Mouse (Mus musculus) gastrocnemius, postnatal 25 days (tissue): ENCODE data around the gene Cpt2. TPM values are rescaled to one million over a fixed set of nuclear protein-coding genes. Genes with fewer than 3 reads are reported as not detected.

Source experiments
- DNase-seq: peaks from one replicate; pipeline ENCODE4 v3.0.0; 2022
- total RNA-seq, 2 experiments: library from RNA; stranded (reverse); gene quantifications; 1 replicate in 1 of 2; 2 replicates in 1 of 2; pipeline ENCODE4 v1.2.3; 2021

The Cpt2 gene
- total RNA-seq, 2 experiments from 2014 or later: 61.0 to 66.6 TPM

DNA sequence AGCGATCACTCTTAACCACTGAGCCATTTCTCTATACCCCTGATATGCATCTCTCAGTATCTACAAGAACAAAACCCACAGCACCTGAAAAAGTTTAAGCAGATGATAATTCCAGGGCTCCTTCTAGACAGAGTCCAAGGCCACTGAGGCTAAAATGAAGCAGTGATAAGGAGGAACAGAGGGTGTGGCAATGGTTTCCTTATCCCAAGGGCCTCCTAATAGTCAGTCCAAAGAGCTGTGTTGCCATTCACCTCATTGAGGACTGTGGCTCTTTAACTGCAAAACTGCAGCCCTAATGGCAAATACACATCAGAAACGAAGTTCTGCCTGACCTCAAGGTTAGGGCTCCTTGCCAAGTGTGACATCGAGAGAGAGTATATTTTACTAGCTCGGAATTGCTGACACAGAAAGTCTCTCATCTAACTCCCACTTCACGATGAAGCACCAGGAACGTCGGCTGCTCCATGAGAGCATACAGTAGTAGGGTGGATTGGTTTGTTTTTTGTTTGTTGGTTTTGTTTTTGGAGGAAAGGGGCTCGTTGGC lies 2.2 kb downstream of the Cpt2 start:
- no peak for DNase-seq

DNA sequence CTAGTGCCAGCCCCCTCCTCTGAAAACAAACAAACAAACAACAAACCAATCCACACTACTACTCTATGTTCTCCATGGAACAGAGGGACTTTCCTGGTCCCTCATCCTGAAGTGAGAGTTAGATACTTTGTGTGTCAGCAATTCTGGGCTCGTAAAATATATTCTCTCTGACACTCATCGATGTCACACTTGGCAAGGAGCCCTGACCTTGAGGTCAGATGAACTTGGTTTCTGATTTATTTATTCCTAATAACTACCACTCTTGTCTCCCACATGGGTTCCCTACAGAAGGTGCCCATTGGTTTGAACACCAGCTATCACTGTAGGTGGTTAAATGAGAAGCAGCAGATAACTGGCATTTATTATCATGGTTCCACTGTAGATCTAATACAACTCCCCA lies 3.1 kb downstream of the Cpt2 start:
- no peak for DNase-seq

DNA sequence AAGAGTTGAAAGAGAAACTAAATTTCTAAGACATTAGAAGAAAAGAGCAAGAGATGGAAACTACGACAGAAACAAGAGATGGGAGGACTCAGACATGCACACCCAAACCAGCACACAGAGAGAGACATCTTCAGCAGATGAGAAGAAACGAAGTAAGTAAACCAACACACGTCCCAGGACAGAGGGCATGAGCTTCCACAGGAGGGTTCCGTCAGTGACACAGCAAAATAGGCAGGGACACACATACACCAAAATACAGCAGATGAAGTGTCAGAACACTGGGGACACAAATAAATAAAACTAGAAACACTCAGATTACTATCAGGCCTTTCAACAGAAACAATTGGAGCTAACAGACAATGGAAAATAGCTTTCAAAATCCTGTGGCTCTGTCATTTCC lies 13.4 kb downstream of the Cpt2 start:
- DNase-seq: no peak

DNA sequence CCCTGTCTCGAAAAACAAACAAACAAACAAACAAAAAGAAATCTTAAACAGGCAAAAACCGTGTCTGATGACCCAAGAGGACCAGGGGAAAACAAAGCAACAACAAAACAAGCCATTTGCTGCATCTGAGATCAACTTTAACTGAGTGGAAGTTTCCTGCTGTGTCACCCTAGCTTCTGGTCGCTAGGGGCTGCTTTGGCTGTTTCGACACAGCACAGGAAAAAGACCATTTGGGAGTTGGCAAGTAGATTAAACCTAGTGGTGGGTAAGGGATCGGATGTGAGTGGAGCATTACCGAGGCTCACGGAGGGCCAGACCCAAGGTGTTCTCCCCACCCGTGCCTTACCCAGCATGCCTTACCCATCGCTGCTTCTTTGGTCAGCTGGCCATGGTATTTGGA lies 16.8 kb downstream of the Cpt2 start:
- DNase-seq: no peak

DNA sequence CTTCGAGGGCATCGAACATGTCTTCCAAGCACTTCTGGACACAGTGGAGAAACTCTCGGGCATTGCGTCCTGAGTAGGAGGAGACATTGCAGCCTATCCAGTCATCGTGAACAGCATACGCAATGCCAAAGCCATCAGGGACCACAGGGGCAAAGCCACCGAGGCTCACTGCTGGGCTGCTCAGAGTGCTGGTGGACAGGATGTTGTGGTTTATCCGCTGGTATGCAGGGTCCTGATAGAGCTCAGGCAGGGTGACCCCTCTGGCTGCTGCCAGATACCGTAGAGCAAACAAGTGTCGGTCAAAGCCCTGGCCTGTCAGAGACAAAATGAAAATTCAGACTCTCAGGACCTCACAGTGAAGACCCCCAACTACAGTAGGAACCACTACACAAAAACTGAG lies 19.2 kb downstream of the Cpt2 start:
- no peak for DNase-seq

DNA sequence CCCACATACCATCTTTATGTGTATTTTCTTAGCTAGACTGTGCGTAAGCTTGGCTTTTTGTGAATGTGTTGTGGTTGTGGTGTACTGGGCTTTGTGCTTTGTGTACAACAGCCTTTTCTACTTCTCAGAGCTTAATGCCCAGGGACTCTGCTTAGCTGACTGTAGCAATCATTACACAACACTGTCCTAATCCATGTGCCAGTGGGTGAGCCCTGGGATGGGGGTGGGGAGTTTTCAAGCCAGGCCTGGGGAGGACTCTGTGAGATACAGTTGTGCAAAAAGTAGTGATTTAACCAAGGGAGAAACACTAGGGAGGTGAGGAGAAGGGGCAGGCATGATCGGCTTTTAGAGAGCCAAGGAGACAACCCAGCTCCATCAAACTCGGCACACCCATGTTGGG lies 23.2 kb downstream of the Cpt2 start:
- DNase-seq: no peak

DNA sequence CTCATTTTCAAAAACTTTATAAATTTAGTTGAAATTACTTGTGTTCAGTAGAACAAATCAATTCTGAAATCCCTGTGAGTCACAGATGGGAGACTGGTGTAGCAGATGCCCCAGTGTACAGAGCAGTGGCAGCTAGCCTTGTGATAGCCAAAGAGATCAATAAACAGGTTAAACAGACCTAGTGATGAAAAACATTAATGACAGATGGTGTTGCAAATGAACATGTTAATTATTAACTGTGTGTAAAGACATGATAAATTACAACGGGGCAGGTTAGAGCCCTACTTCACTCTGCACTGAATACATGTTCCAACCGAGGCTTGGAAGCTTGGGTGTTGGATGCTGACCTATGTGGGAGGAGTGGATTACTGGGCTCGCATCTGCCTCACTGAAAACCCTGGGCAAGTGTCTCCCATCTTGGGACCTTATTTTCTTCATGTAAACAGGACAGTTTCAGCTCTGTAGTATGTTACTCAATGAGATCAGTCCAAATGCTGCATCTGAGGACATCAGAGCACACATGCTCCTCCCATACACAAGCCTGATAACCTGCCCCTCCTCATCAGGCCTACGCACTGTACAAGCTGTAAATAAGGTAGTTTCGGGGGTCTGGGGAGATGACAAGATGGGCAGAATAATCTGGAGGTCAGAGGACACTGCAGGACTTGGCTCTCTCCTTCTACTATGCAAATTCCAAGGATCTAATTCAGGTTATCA lies 24.0 kb downstream of the Cpt2 start:
- DNase-seq: no peak

DNA sequence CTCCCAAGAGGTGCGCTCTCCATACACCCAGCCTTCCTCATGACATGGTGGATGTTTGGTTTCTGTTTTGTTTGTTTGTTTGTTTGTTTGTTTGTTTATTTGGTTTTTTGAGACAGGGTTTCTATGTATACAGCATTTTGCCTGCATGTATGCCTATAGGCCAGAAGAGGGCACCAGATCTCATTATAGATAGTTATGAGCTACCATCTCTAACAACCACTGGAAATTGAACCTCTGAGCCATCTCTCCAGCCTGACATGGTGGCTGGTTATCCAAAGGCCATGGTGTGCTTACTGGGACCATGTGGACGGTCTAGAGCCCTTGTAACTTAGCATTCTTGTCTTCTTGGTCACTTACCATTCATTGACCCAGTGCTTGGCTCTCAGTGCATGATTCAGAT lies 30.7 kb downstream of the Cpt2 start:
- DNase-seq: no peak

DNA sequence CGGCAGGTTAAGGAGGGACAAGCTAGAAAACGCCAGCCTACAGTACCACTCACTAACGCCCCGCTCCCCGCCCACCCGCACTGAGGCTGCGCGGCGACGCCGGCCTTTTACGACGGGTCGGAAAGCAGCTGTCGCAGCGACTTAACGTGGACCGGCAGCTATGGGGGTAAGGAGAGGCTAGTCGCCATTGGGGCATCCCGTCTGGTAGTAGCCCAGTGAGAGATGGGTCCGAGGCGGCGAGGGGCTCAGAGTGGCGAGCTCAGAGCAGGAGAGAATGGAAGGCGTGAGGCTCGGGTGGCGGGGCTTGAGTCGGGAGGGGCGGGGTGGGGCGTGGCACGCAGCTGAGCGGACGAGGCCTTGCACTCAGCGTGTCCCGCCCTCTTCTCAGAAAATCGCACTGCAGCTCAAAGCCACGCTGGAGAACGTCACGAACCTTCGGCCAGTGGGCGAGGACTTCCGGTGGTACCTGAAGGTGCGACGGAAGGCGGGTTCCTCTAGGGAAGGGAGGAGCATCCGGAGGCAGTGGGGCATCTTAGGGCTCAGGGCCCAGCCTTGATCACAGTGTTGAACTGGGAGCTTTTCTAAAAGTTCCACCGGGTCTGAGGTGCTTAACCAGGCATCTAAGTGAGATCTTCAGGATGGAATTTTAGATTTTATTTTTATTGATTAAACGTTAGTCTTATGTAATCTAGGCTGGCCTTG lies 33.5 kb downstream of the Cpt2 start, which contains the start of gene 0610037L13Rik:
TSS of gene 0610037L13Rik (plus strand) at position 83 of the 702 bp plus-strand sequence.
- peak; percentile 92 for DNase-seq

DNA sequence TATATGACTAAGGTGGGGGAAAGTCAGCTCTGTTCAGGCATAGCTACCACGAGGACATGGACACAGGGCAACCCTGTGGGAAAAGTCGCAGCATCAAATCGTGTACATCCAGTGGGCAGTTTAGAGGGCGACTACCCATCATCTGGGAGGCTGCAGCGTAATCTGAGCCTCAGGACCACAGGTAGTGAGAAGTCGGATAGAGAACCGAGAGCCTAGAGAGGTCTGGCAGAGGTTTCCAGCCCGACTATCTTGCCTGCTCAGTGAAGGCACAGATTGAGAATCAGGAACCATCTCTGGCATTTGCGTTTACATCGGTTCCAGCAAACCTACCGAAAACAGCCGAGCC lies 34.1 kb downstream of the Cpt2 start:
- DNase-seq: peak; percentile 21

DNA sequence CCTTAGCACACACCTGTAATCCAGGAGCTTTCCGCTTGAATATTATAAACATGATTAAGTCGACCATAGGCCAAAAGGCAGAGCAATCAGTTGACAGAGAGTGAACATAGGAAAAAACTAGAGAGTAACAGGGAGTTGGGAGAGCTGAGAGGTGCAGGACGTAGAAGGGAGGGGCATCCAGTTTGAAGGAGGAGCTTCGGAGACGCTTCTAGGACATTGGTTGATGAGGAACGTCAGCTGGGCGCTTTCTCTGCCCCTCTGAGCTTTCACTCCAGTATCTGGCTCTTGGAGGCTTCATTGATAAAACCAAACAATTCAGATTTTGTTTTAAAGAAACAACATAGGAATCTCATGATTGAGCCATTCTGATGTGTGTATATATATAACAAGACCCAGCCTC lies 37.0 kb downstream of the Cpt2 start:
- DNase-seq: no peak

DNA sequence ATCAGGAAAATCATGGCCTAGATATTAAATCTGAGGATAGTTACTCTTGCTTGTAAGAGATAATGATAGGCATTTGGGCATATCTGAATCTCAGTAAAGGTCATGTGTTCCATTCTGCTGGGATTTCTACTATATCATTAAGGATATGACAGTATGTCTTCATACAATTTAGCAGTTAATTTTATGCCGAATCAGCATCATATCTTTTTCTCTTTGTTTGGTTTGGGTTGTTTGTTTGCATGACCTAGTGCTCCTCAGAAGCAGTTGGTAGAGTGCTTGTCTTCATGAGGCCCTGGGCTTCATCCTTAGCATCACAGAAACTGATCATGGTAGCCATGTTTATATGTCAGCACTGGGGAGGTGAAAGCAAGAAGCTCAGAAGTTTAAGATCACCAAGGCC lies 41.8 kb downstream of the Cpt2 start:
- DNase-seq: no peak

DNA sequence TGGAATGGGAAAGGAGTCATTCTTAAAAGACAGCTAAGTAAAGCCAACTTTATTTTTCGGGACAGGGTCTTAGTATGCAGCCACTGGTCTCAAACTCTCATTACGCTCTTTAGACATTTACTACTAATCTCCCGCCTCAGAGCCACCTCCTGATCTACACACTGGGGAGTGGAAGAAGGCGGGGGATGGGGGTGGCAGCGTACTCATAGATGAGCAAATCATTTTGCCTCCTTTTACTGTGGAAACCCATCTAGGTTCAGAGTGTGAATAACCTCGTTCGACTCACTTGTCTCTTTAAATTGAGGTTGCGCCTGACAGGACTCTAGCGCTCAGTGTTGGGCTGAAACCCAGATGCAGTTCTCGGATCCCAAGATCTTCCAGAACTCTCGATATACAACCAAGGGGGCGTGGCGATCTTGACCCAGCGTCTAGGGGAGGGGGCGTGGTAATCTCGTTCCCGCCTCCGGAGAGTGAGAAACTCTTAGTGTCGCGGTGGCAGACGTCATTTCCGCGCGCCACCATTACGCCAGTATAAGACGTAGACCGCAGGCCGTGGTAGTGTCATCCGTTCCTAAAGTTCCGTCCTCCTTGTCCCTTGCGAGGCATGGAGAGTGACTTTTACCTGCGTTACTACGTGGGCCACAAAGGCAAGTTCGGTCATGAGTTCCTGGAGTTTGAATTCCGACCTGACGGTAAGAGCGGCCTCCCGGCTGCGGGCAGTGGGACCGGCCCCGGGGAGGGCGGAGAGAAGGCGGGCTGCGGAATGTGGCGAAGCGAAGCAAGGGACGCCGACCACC lies 44.0 kb downstream of the Cpt2 start, which contains the start of gene Magoh:
TSS of gene Magoh (plus strand) at position 502 of the 797 bp plus-strand sequence.
- DNase-seq: peak; percentile 92

DNA sequence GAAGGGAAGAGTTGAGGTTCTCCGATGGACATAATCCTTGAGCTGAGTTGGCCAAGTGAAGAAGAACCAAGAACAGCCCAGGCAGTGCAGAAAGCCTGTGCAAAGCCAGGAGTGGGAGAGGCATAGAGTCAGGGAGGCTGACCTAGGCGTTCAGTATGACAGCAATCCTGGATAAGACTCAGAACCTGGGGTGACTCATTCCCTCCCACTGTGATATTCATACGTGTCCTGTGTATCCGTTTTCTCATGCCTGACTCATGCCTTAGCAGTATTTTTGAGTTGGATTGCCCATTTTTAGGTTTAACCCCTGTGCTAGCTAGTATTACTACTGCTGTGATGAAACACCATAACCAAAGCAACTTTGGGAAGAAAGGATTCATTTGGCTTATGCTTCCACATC lies 58.5 kb downstream of the Cpt2 start:
- no peak for DNase-seq

DNA sequence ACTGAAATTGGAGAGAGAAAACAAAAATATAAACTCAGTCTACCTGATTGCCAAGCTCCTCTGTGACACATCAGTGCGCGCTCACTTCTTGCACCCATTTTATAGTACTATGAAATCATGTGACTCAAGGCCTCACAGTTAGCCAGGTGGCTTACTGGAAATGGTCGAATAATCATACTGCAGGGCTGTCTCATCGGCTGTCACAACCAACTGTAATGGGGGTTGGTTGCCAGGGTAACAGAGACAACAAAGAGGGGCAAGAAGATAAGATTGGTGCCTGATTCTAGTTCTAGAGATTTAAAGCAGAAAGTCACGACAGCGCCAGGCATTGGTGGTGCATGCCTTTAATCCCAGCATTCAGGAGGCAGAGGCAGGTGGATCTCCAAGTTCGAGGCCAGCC lies 64.4 kb downstream of the Cpt2 start:
- DNase-seq: no peak

DNA sequence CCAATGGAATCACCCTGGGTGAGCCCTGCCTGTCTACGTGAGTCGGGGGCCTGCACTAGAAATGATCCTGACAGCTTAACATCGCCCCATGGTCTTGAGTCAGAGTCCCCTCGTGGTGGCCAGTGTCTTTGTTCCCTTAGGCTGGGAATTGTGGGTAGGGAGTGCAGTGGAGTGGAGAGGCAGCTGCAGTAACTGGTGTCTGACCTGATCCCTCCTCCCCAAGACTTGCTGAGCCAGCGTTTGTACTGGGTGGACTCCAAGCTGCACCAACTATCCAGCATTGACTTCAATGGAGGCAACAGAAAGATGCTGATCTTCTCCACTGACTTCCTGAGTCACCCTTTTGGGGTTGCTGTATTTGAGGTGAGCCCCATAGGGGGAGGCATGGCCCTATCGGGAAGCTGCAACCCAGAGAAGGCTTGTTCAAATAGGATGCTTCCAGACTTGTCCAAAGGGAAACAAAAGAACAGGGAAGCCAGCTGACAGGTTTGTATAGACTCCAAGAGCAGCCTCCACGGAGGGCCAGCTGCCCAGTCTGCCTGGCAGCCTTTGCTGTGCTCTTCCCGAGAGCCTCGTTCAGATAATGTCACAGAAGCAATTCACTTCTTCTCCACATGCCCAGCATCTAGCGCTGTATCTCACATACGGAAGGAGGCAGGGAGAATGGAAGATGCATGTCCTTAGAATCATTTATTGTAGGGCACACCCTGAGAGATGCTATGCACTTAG lies 66.3 kb downstream of the Cpt2 start:
- no peak for DNase-seq

Other genes with a start within 250 kb of the Cpt2 start
- gene Dmrtb1, start 239.4 kb downstream of the Cpt2 start, total RNA-seq: not detected
- under 1 TPM in 1 of 2 experiments, not detected in 1; 0.29 TPM for gene Lrp8, start 121.3 kb downstream of the Cpt2 start, total RNA-seq
- gene Magoh, start 43.9 kb downstream of the Cpt2 start, total RNA-seq: 10 to 100 TPM; 19.9 to 25.8 TPM
- 10 to 100 TPM; 43.6 to 48.4 TPM for gene 0610037L13Rik, start 33.8 kb downstream of the Cpt2 start, total RNA-seq
- gene Slc1a7, start 44.7 kb upstream of the Cpt2 start, total RNA-seq: under 1 TPM; 0.11 to 0.26 TPM
- 10 to 100 TPM in 1 of 2 experiments, 1 to 10 TPM in 1; 7.2 to 12.6 TPM for gene Podn, start 172.8 kb upstream of the Cpt2 start, total RNA-seq
- gene Scp2, start 221.4 kb upstream of the Cpt2 start, total RNA-seq: 100 to 1,000 TPM; 152 to 156 TPM
- gene Echdc2, start 241.8 kb upstream of the Cpt2 start, total RNA-seq: 1 to 10 TPM; 4.6 to 5.4 TPM